Mouse (Mus musculus): ENCODE measurements around the gene Tbc1d8.

DNA sequence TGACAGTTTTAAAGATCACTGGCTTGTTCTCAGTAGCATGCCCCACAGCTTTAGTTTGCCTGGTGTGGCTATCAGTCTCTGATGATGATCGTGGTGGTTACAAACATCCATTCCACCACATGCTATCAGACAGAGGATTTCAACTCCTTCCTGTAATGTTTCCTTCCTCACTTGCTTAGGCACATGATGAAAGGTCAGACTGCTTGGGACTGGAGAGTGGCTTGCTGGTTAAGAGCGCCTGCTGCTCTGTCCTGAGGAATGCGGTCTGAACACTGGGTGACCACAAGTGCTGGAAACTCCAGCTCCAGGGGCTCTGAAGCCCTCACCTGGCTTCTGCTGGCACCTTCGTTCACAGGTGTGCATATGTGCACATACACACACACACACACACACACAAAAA lies 50.3 kb downstream of the Tbc1d8 start:
- TF ChIP-seq CTCF (conservative IDR thresholded peaks at IDR 0.05; ENCODE audit: low read length) (no peak), NANOG (IDR thresholded peaks at IDR 0.05; ENCODE audit: borderline replicate concordance, low read length) (no peak), POU5F1 (IDR thresholded peaks at IDR 0.05; ENCODE audit: borderline replicate concordance, low read length) (no peak)
